Mouse (Mus musculus) liver, adult 2 months (tissue): Measurements from ENCODE around the gene P2ry4.

ENCODE experiments used
- CTCF ChIP-seq: fragments of 200-500 bp; IDR thresholded peaks from 2 replicates; pipeline ENCODE4 v1.5.1; 2011; ENCODE audit warnings: low read depth, low read length, control low read depth
- POLR2A ChIP-seq: fragments of 200-500 bp; IDR thresholded peaks from 2 replicates; pipeline ENCODE4 v1.6.1; 2011; ENCODE audit warnings: low read length, control low read depth; ENCODE audit not compliant: insufficient read depth; ENCODE audit errors: extremely low read depth

DNA sequence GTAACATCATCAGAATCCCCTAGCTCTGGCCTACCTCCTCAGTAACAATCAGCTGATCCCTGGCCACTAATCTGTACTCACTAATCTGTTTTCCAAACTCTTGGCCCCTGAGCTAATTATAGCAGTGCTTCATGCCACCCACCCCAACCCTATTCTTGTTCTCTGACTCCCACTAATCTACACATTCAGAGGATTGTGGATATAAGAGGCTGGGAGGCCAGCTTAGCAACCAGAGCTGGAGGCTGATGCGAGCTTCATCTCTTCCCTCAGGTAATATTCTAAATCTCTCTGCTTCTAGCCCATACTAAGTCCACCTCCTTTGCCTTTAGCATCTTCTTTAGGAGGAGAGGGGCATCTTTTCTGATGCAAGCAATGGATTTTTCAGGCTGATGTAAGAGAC lies 10.6 kb upstream of the P2ry4 start, which contains the start of gene Arr3:
- TF ChIP-seq POLR2A, result no peak
- TF ChIP-seq CTCF, result no peak
